Mouse (Mus musculus): ENCODE results near the gene Prep.

Prep gene

DNA sequence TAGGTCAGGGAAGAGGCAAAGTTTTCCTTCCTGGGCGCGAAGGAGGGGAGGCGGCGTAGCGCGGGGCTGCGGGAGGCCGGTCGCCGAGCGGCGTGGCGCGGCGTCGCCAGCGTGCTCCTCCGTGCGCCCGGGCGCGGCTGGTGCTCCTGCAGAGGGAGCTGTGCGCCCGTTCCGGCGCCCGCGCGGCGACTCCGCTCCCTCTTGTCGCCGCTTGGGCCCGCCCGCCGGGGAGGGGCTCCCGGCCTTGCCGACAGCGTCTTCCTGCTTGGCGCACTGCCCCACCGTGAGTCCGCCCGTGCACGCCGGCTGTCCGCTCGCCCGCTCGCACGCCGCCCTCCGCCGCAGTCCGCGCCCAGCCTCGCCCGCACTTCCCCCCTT is at the start of gene Prep:
Gene Prep, plus strand, starts transcription at position 273 of the 378 bp plus-strand sequence.
- peak; percentile 87 for DNase-seq (ENCODE audit: low spot score)

DNA sequence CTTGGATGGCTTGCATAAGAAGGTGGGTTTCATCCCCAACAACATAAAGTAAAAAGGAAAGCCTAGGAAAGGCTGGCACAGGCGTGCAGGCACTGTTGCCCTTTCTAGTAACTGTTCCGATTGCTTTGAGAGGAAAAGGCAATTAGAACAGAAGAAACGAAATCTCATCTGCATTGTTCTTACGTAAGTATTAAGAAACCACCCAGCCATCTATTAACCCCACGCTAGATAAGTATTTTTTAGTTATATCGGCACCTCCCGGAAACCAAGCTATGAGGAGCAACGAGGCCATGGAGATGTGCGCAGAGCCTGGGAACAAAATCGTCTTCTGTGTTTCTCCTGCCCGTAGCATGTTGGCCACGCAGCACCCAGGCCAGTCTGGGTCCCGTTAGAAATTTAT is 49.7 kb upstream of the Prep start:
- DNase-seq (ENCODE audit: low spot score): no peak

DNA sequence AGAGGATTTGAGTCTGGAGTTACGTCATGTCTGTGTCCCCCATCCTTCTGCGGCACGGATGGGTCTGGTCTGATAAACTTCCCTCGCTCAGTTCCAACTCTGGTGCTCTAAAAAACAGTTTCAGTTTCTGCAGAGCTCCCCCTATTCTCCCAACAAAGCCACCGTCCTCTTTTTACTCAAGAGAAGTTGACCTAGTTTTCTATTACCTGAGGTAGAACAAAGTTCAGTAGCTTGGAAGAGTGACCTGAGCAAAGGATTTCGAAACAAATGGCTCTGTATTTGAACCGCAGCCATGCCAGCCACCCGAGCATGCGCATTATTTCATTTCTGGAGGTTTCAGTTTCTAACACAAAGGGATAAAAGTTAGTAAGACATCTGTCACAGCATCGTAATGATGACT is 49.2 kb upstream of the Prep start:
- no peak for DNase-seq (ENCODE audit: low spot score)

GRCm38 (mm10) chr10:45019418-45019817 is 47.6 kb upstream of the Prep start:
- no peak for DNase-seq (ENCODE audit: low spot score)

- no peak for DNase-seq (ENCODE audit: low spot score)
Observed at GRCm38 (mm10) chr10:45019849-45020248, 47.2 kb upstream of the Prep start.

GRCm38 (mm10) chr10:45020291-45020690 is 46.7 kb upstream of the Prep start:
- no peak for DNase-seq (ENCODE audit: low spot score)

- DNase-seq (ENCODE audit: low spot score): no peak
Observed at GRCm38 (mm10) chr10:45025184-45025583, 41.8 kb upstream of the Prep start.

DNA sequence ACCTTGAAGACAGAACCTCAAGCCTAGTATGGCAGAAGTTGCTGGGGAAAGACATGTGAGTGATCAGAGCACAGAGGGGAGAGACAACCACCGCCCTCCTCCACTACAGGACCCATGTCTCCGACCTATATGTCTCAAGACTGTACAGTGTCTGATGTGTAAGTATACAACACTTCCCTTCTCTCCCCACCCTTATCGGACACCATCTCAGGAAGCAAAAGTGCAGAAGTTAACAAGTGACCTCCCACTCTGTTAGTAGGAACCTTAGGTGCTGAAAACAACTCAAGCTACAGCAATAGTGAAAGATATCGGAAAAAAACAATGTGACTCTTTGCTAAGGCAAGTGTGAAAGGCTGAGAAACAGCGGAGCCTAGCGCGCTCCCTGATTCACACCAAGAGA is 40.1 kb upstream of the Prep start:
- no peak for DNase-seq (ENCODE audit: low spot score)

GRCm38 (mm10) chr10:45045268-45045928 is 21.6 kb upstream of the Prep start:
- DNase-seq (ENCODE audit: low spot score): peak; percentile 66

DNA sequence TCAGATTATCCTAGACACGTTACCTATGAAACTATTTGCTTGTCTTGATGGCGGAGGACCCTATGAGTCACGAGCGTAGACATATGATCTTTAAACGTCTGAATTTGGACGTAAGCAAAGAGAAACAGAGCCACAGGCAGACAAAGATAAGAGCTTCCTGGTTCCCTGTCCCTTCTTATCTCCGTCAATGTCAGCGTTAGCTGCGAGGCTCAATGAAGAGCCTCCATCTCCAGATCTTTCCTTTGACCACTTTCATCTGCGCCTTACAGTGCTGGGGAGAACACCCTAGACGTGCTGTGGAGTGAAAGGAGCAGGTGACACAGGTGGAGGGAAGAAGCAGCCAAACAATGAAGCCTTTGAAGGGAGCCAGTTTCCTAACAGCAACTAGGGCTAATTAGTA is 18.8 kb upstream of the Prep start:
- DNase-seq (ENCODE audit: low spot score): no peak

GRCm38 (mm10) chr10:45048622-45049021 is 18.4 kb upstream of the Prep start:
- peak; percentile 24 for DNase-seq (ENCODE audit: low spot score)

DNA sequence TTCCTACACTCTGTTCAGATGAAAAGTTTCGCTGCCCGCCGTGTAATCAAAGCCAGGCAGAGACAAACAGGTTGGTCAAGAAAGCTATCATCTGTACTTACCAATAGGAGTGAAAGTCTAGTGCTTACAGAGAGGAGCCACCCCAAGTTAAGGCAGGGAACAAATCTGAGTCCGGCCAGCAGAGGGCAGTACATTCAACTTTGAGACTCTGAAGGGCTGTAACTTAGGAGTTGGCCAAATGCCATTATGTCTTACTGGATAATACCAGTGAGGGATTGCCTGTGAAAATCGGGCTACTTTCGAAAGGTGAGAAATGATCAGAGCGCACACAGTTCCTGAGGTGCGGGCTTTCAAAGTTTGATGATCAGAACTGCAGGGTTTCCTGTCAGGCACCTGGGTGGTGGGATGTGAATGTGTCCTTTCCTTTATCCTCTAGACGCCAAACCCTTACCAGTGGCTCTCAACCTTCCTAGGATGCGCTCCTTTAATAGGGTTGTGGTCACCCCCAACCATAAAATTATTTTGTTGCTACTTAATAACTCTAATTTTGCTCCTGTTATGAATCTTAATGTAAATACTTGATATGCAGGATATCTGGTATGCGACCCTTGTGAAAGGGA is 15.8 kb upstream of the Prep start:
- DNase-seq (ENCODE audit: low spot score): peak; percentile 74

DNA sequence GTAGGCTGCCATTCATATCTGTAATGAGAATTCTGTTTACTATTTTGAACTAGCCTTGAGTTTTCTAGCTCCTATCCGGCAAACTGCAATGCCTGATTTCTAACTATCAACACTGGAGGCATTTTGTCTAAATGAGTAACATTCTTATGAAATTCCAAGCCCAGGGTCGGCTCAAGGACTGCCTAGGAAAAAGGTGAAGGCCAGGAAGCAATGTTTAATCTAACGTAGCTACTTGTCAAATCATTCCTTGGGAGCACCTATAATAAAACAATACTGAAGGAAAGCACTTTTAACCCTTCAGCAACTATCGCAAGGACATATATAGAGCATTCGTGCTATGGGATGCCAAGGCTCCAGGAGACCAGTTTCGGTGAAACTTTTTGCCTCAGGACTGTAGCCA is 8.6 kb upstream of the Prep start:
- no peak for DNase-seq (ENCODE audit: low spot score)

DNA sequence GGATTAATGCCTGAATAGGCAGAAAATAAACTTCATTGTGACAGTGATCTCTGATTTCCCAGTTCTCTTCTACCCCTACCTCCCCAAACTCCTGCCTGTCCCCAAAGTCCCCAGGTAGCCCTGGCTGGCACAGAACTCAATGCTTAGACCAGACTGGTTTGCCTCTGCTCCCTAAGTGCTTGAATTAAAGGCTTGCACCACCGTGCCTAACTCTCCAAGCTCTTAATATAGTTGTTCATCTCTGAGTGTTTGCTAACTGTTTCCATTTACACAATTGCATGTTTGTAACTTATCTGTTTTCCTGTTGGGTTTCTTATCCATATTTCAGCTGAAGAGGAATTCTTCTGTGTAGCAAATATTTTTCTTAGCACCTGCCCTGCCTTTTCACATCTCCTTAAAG is 6.2 kb upstream of the Prep start:
- DNase-seq (ENCODE audit: low spot score): no peak

GRCm38 (mm10) chr10:45066131-45066930 is 672 bp upstream of the Prep start:
- no peak for DNase-seq (ENCODE audit: low spot score)

- no peak for DNase-seq (ENCODE audit: low spot score)
Observed at GRCm38 (mm10) chr10:45067436-45067925, 478 bp downstream of the Prep start.

DNA sequence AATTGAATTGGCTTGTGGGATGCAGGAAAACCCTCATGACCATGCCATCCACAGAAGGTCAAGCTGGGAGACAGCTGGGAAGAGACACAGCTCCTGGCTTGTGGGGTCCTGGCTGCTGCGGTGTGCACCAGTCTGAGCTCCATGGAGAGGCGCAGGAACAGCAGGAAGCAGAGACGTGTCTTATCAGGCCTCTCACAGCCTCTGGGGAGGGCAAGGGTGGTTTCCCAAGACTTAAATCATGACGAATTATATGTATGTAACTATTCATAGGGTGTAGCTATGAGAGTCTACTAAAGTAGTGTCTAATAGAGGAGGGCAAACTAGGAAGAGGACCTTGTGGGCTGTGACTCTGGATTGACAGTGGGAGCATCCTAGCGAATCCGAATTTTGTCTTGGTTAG is 2.6 kb downstream of the Prep start:
- DNase-seq (ENCODE audit: low spot score): no peak

DNA sequence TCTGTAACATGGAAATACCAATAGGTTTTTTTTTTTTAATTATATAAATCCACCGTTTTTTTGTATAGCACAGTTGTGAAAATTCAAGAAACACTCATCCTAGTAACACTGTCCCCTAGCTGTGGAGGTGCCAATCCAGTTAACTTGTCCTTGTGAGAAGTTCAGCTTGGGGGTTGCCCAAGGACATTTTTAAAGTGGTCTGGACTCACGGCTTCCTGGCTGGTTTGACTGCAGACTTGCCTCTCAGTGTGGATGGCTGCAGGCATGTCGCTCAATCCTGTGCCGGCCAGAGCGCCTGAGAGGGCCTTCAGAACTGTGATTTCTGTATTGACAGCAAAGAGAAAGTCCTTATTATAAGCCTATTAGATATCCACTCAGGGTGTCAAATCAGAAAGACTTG is 3.4 kb downstream of the Prep start:
- DNase-seq (ENCODE audit: low spot score): no peak

GRCm38 (mm10) chr10:45070929-45071813 is 4.2 kb downstream of the Prep start:
- DNase-seq (ENCODE audit: low spot score): no peak

- no peak for DNase-seq (ENCODE audit: low spot score)
Observed at GRCm38 (mm10) chr10:45072339-45072738, 5.3 kb downstream of the Prep start.

- DNase-seq (ENCODE audit: low spot score): no peak
Observed at GRCm38 (mm10) chr10:45074543-45074942, 7.5 kb downstream of the Prep start.

DNA sequence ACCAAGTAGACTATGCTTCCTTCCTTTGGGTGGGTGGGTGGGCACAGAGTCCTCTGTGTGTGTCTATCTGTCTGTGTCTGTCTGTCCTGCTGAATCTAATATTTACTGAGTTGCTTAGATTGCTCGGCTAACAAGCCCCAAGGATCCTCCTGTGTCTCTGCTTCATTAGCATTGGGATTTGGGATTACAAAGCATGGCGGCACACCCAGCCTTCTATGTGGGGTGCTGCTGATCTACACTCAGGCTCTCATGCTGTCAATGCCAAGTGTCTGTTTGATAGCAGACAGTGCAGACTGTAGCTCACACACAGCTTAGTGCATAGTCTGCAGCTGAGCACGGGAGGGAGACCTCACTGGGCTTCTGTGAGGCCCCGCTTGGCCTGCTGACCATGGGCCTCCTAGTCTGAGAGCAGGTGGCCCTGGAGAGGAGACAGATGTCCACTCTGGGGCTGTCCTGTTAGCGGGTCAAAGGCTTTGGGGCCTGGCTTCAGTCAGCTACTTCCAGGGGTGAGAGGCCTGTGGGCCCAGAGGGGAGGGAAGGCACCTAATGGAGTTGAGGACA is 8.6 kb downstream of the Prep start:
- no peak for DNase-seq (ENCODE audit: low spot score)

Measured in ovary, postnatal 14 days (tissue).